Mouse (Mus musculus): ENCODE measurements around the gene Col7a1.

- TF ChIP-seq CTCF (IDR thresholded peaks at IDR 0.05; ENCODE audit: control insufficient read depth, insufficient read depth, insufficient read length) (no peak), MYOG (IDR thresholded peaks at IDR 0.05; ENCODE audit: control insufficient read depth, extremely low read depth, insufficient read length) (no peak), USF1 (IDR thresholded peaks at IDR 0.05; ENCODE audit: low read depth) (no peak), MAX (IDR thresholded peaks at IDR 0.05) (no peak), CEBPB (IDR thresholded peaks at IDR 0.05; ENCODE audit: low read depth) (no peak), FOSL1 (IDR thresholded peaks at IDR 0.05; ENCODE audit: insufficient read depth, low read length, poor library complexity, severe bottlenecking) (no peak), MYOD1 (IDR thresholded peaks at IDR 0.05; ENCODE audit: control insufficient read depth, insufficient read length, low read depth) (no peak)
These were observed 38.9 kb upstream of the Col7a1 start, which contains the start of gene Tmem89 for GRCm38 (mm10) chr9:108914491-108914890.

Measured in C2C12 (cell line).